Mouse (Mus musculus) liver, adult 2 months (tissue): Measurements from ENCODE around the gene Tyms.

ENCODE experiments used
- CTCF ChIP-seq: fragments of 200-500 bp; IDR thresholded peaks from 2 replicates; pipeline ENCODE4 v1.5.1; 2011; ENCODE audit warnings: low read depth, low read length, control low read depth
- POLR2A ChIP-seq: fragments of 200-500 bp; IDR thresholded peaks from 2 replicates; pipeline ENCODE4 v1.6.1; 2011; ENCODE audit warnings: low read length, control low read depth; ENCODE audit not compliant: insufficient read depth; ENCODE audit errors: extremely low read depth

- TF ChIP-seq CTCF, result no peak
- no peak for TF ChIP-seq POLR2A
Measured at GRCm38 (mm10) chr5:30105668-30106300, 32.4 kb upstream of the Tyms start, which contains the start of gene 3110082J24Rik.
